Mouse (Mus musculus): ENCODE data around the gene H2afb3. TPM values are rescaled to one million over a fixed set of nuclear protein-coding genes. Genes with fewer than 3 reads are reported as not detected.

H2afb3 gene
- total and polyA plus RNA-seq, 3 experiments, result not detected

- Histone ChIP-seq H3K4me1 (ENCODE audit: insufficient read depth, low read depth, low read length) (no peaks in the 10 kb centered on the region), H3K27me3 (ENCODE audit: insufficient read depth, low read length) (no peaks in the 10 kb centered on the region), H3K9me3 (replicated peaks) (peaks cover 13% of the 10 kb centered on the region; the same call in 1 of the 2 replicates), H3K36me3 (replicated peaks) (no peaks in the 10 kb centered on the region), H3K4me3 (ENCODE audit: low read depth, low read length) (no peak overlapping the region)
- TF ChIP-seq POLR2AphosphoS5 (IDR thresholded peaks at IDR 0.05; ENCODE audit: insufficient replicate concordance, low read depth, low read length) (no peak), CTCF (IDR thresholded peaks at IDR 0.05; ENCODE audit: low read depth, low read length) (no peak), TAL1 (conservative IDR thresholded peaks at IDR 0.05; ENCODE audit: low read depth, low read length) (no peak), GATA1 (IDR thresholded peaks at IDR 0.05; ENCODE audit: borderline replicate concordance, low read length) (no peak), GATA2 (IDR thresholded peaks at IDR 0.05; ENCODE audit: borderline replicate concordance, low read depth, low read length) (no peak)
- no peak for ATAC-seq (ENCODE audit: extremely low read depth, insufficient number of reproducible peaks, low FRiP score, poor library complexity, severe bottlenecking)
- DNase-seq (ENCODE audit: low spot score), result no peak
Measured at GRCm38 (mm10) chrX:120287502-120287901, 25.4 kb downstream of the H2afb3 start.

- ATAC-seq (ENCODE audit: extremely low read depth, insufficient number of reproducible peaks, low FRiP score, poor library complexity, severe bottlenecking) (no peak), DNase-seq (ENCODE audit: low spot score) (no peak)
- Histone ChIP-seq H3K36me3 (replicated peaks) (no peaks in the 10 kb centered on the region), H3K4me3 (ENCODE audit: low read depth, low read length) (no peak overlapping the region), H3K27me3 (ENCODE audit: insufficient read depth, low read length) (no peaks in the 10 kb centered on the region), H3K4me1 (ENCODE audit: insufficient read depth, low read depth, low read length) (no peaks in the 10 kb centered on the region), H3K9me3 (replicated peaks) (peaks cover 10% of the 10 kb centered on the region; the same call in 1 of the 2 replicates)
- TF ChIP-seq POLR2AphosphoS5 (IDR thresholded peaks at IDR 0.05; ENCODE audit: insufficient replicate concordance, low read depth, low read length) (no peak), CTCF (IDR thresholded peaks at IDR 0.05; ENCODE audit: low read depth, low read length) (no peak), TAL1 (conservative IDR thresholded peaks at IDR 0.05; ENCODE audit: low read depth, low read length) (no peak), GATA2 (IDR thresholded peaks at IDR 0.05; ENCODE audit: borderline replicate concordance, low read depth, low read length) (no peak), GATA1 (IDR thresholded peaks at IDR 0.05; ENCODE audit: borderline replicate concordance, low read length) (no peak)
Measured at GRCm38 (mm10) chrX:120285522-120285921, 27.4 kb downstream of the H2afb3 start.

Other genes starting within 250 kb of the H2afb3 start
- not detected in 2 replicates for gene Pcdh11x, start 22.8 kb downstream of the H2afb3 start, total RNA-seq (2014; fragmentation: Nextera tagmentation)
- under 0.01 and 0.06 TPM in 2 replicates for gene Pcdh11x, start 22.8 kb downstream of the H2afb3 start, total RNA-seq (2017)
- not detected in 2 replicates for gene Pcdh11x, start 22.8 kb downstream of the H2afb3 start, polyA plus RNA-seq (2012)